Mouse (Mus musculus): ENCODE measurements around the gene H2-T24. TPM values are rescaled to one million over a fixed set of nuclear protein-coding genes. Genes with fewer than 3 reads are reported as not detected.

H2-T24 gene
- polyA plus RNA-seq, 1 experiment from 2014 or later, result 3.5 TPM

DNA sequence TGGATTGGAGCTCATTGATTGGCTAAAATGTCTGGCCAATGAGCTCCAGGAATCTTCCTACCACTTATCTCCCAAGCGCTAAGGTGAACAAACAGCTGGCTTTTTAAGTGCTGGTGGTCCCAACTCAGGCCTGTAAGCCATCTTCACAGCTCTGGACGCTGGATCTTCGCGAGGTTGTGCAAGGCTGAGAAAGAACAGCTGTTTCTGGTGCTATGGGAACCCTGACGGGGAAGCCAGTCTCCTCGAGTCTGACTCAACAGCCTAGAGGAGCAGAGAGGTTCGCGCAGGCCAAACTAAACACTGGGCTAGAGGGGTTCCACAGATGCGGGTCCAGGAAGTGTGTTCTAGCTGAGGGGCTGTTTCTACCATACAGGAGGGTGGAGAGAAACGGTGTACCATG lies 28.6 kb downstream of the H2-T24 start:
- DNase-seq (ENCODE audit: low spot score) (no peak), ATAC-seq (replicated peaks; ENCODE audit: low FRiP score) (no peak)
- no peak overlapping the region for H3K9ac ChIP-seq (ENCODE audit: low read depth, low read length)
- H3K4me1 ChIP-seq (replicated peaks; ENCODE audit: control insufficient read depth, insufficient read depth, low read length), result peaks cover 9% of the 10 kb centered on the region
- 46% methylated on average over 10 of the region's 10 CpGs for WGBS
- no peaks in the 10 kb centered on the region for H3K27me3 ChIP-seq (replicated peaks; ENCODE audit: control insufficient read depth, insufficient read depth, low read length)
- no peak overlapping the region for H3K27ac ChIP-seq (ENCODE audit: low read depth, low read length)
- H3K36me3 ChIP-seq (ENCODE audit: control insufficient read depth, insufficient read depth, low read length), result peaks cover 10% of the 10 kb centered on the region; the same call in 1 of the 2 replicates
- no peaks in the 10 kb centered on the region for H3K9me3 ChIP-seq (ENCODE audit: control insufficient read depth, low read length)
- no peak overlapping the region for H3K4me3 ChIP-seq (ENCODE audit: low read depth, low read length)
- H3K4me2 ChIP-seq, result no peak overlapping the region

DNA sequence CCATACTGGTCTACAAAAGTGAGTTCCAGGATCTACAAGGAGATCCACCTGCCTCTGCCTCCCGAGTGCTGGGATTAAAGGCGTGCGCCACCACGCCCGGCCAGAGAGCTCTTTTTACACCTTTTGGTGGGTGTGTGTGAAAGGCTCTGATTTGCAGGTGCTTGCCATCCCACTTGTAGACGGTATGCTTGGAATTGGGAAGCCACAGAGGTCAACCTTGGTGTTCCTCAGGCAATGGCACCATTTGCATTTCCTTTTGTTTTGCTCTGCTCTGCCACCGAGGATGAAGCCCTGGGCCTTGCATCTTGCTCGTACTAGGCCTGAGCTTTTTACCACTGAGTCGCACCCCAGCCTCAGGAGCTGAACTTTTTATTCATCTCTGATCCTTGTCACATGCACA lies 38.6 kb downstream of the H2-T24 start:
- peaks cover 11% of the 10 kb centered on the region for H3K4me1 ChIP-seq (replicated peaks; ENCODE audit: control insufficient read depth, insufficient read depth, low read length)
- no peak for ATAC-seq (replicated peaks; ENCODE audit: low FRiP score)
- no peaks in the 10 kb centered on the region for H3K9me3 ChIP-seq (ENCODE audit: control insufficient read depth, low read length)
- H3K9ac ChIP-seq (ENCODE audit: low read depth, low read length), result no peak overlapping the region
- WGBS, result 91% methylated on average over 9 of the region's 9 CpGs
- H3K36me3 ChIP-seq (ENCODE audit: control insufficient read depth, insufficient read depth, low read length), result peaks cover 24% of the 10 kb centered on the region; the same call in 1 of the 2 replicates
- no peak overlapping the region for H3K27ac ChIP-seq (ENCODE audit: low read depth, low read length)
- H3K4me3 ChIP-seq (ENCODE audit: low read depth, low read length), result no peak overlapping the region
- H3K4me2 ChIP-seq, result no peak overlapping the region
- no peak for DNase-seq (ENCODE audit: low spot score)
- no peaks in the 10 kb centered on the region for H3K27me3 ChIP-seq (replicated peaks; ENCODE audit: control insufficient read depth, insufficient read depth, low read length)

DNA sequence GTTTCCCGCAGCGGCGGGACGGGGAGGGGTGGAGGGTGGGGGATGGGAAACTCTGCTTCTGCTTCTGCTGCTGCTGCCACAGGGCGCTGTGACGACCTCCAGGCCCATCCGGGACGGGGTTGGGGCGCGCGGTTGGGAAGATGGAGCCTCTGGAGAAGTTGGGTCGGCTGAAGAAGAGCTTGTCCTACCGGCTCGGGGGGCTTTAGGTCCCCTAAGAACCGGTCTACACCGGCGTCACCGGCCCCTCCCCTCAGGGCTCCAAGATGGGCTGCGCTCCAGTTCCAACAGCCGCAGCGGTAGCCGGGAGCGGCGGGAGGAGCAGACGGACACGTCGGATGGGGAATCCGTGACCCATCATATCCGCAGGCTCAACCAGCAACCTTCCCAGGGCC lies 40.0 kb downstream of the H2-T24 start:
- WGBS, result under 1% methylated on average over 29 of the region's 29 CpGs
- H3K36me3 ChIP-seq (ENCODE audit: control insufficient read depth, insufficient read depth, low read length), result peaks cover 22% of the 10 kb centered on the region; the same call in 1 of the 2 replicates
- no peaks in the 10 kb centered on the region for H3K27me3 ChIP-seq (replicated peaks; ENCODE audit: control insufficient read depth, insufficient read depth, low read length)
- peak overlapping the region; percentile 76 for H3K9ac ChIP-seq (ENCODE audit: low read depth, low read length)
- peak overlapping the region; percentile 93 for H3K4me2 ChIP-seq
- H3K27ac ChIP-seq (ENCODE audit: low read depth, low read length), result peak overlapping the region; percentile 88
- peaks cover 11% of the 10 kb centered on the region for H3K4me1 ChIP-seq (replicated peaks; ENCODE audit: control insufficient read depth, insufficient read depth, low read length)
- H3K4me3 ChIP-seq (ENCODE audit: low read depth, low read length), result peak overlapping the region; percentile 77
- no peaks in the 10 kb centered on the region for H3K9me3 ChIP-seq (ENCODE audit: control insufficient read depth, low read length)
- DNase-seq (ENCODE audit: low spot score), result peak; percentile 66
- ATAC-seq (replicated peaks; ENCODE audit: low FRiP score), result peak; percentile 9

DNA sequence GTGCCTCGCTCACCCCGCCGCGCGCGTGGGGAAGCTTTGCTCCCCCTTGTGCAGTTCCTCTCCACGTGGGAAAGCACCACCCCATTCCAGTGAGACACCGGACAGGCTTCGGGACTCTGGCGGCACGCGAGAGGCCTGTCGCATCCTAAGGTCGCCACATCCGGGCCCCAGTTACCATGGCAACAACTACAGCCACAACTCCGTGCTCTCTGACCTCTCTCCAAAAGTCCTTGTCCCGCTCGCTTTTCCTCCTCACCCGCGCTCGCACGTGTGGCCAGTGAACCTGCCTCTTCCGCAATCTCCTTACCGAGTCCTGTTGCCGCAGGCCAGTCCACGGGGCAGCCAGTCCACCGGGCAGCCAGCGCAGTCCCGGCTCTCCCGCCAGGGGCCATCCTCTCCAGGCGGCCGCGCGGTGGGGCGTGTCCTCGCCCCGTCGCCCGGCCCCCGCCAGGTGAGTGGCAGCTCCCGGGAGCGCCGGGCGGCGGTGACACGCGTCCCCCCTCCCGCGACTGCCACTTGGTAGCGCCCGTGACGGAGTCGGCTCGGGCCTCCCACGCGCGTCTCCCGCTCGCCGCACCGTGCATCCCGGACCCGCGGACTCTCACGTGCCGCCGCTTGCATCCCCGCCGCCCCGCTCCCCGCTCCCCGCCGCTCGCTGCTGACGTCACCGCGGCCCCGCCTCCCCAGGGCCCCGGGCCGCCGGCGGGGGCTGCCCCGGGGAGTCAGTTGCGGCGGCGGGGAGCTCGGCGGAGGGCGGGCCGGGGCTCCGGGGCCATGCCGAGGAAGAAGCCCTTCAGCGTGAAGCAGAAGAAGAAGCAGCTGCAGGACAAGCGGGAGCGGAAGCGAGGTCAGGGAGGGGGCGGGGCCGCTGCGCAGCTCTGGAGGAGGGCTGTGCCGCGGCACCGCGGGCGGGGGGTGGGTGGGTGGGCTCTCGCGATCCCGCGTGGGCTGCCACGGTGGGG lies 40.7 kb downstream of the H2-T24 start, which contains the start of the genes Gnl1 and Prr3:
Gene Gnl1, plus strand, starts transcription at position 451 of the 962 bp plus-strand sequence.
Gene Prr3, minus strand, starts transcription at position 836 of the 962 bp plus-strand sequence.
- Histone ChIP-seq H3K4me3 (ENCODE audit: low read depth, low read length) (peak within 1 kb of the TSS; percentile 77), H3K4me2 (peak within 1 kb of the TSS; percentile 93), H3K27me3 (replicated peaks; ENCODE audit: control insufficient read depth, insufficient read depth, low read length) (no peaks in the 10 kb centered on the region), H3K27ac (ENCODE audit: low read depth, low read length) (peak within 1 kb of the TSS; percentile 88), H3K4me1 (replicated peaks; ENCODE audit: control insufficient read depth, insufficient read depth, low read length) (peaks cover 11% of the 10 kb centered on the region), H3K9ac (ENCODE audit: low read depth, low read length) (peak within 1 kb of the TSS; percentile 76), H3K9me3 (ENCODE audit: control insufficient read depth, low read length) (no peaks in the 10 kb centered on the region), H3K36me3 (ENCODE audit: control insufficient read depth, insufficient read depth, low read length) (peaks cover 18% of the 10 kb centered on the region; the same call in 1 of the 2 replicates)
- DNase-seq (ENCODE audit: low spot score), result peak; percentile 99
- peak; percentile 88 for ATAC-seq (replicated peaks; ENCODE audit: low FRiP score)
- WGBS, result under 1% methylated on average over 102 of the region's 109 CpGs

DNA sequence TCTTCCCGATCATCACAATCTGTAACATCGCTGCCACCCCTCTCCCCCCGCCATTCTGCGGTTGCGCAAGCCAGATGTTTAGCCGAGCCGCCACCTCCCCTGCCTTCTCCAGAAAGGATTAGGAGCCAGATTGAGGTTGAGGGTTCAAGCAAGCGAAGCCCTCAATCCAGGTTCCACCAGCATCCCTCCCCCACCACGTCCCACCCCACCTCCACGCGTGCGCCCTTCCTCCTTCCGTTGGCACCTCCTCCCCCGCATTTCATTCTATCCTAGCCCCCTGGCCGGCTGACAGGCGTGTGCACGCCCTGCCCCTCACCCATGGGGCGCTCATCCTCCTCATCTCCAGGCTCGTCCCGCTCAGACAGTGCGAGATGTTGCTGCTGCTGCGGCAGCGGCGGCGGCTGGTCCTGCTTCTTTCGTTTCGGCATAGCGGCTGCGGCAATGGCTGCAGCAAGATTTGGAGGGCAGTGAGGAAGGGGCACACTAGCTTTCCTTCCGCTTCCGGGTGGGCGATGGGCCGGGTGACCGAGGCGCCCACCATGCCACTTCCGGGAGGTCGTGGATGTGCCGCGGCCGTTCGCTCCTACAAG lies 41.5 kb downstream of the H2-T24 start:
- H3K27me3 ChIP-seq (replicated peaks; ENCODE audit: control insufficient read depth, insufficient read depth, low read length), result no peaks in the 10 kb centered on the region
- WGBS, result under 1% methylated on average over 41 of the region's 41 CpGs
- H3K9ac ChIP-seq (ENCODE audit: low read depth, low read length), result peak overlapping the region; percentile 76
- peak overlapping the region; percentile 77 for H3K4me3 ChIP-seq (ENCODE audit: low read depth, low read length)
- H3K4me2 ChIP-seq, result peak overlapping the region; percentile 93
- H3K9me3 ChIP-seq (ENCODE audit: control insufficient read depth, low read length), result no peaks in the 10 kb centered on the region
- DNase-seq (ENCODE audit: low spot score) (no peak), ATAC-seq (replicated peaks; ENCODE audit: low FRiP score) (peak; percentile 59)
- peaks cover 11% of the 10 kb centered on the region for H3K4me1 ChIP-seq (replicated peaks; ENCODE audit: control insufficient read depth, insufficient read depth, low read length)
- H3K36me3 ChIP-seq (ENCODE audit: control insufficient read depth, insufficient read depth, low read length), result peaks cover 21% of the 10 kb centered on the region; the same call in 1 of the 2 replicates
- H3K27ac ChIP-seq (ENCODE audit: low read depth, low read length), result peak overlapping the region; percentile 88

DNA sequence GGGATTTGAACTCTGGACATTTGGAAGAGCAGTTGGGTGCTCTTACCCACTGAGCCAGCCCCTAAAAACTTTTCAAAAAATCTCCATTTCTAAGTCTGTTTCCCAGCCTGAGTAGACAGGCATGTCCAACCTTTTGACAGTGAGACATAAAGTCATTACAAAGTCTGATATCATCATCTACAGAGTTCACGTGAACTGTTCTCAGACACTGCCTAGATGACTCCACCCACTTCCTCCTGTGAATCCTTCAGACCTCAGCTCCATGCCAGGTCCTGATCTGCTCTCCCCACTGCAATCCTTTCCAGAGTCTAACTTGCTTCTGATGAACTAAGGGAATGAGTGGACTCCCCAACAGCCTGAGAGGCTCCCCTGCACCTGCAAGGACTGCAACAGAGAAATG lies 48.2 kb downstream of the H2-T24 start:
- Histone ChIP-seq H3K4me2 (no peak overlapping the region), H3K36me3 (ENCODE audit: control insufficient read depth, insufficient read depth, low read length) (peaks cover 12% of the 10 kb centered on the region; the same call in 1 of the 2 replicates), H3K27ac (ENCODE audit: low read depth, low read length) (no peak overlapping the region), H3K9ac (ENCODE audit: low read depth, low read length) (no peak overlapping the region), H3K4me3 (ENCODE audit: low read depth, low read length) (no peak overlapping the region), H3K27me3 (replicated peaks; ENCODE audit: control insufficient read depth, insufficient read depth, low read length) (no peaks in the 10 kb centered on the region), H3K9me3 (ENCODE audit: control insufficient read depth, low read length) (no peaks in the 10 kb centered on the region), H3K4me1 (replicated peaks; ENCODE audit: control insufficient read depth, insufficient read depth, low read length) (peaks cover 14% of the 10 kb centered on the region)
- 38% methylated on average over 1 of the region's 1 CpGs for WGBS
- ATAC-seq (replicated peaks; ENCODE audit: low FRiP score), result no peak
- no peak for DNase-seq (ENCODE audit: low spot score)

DNA sequence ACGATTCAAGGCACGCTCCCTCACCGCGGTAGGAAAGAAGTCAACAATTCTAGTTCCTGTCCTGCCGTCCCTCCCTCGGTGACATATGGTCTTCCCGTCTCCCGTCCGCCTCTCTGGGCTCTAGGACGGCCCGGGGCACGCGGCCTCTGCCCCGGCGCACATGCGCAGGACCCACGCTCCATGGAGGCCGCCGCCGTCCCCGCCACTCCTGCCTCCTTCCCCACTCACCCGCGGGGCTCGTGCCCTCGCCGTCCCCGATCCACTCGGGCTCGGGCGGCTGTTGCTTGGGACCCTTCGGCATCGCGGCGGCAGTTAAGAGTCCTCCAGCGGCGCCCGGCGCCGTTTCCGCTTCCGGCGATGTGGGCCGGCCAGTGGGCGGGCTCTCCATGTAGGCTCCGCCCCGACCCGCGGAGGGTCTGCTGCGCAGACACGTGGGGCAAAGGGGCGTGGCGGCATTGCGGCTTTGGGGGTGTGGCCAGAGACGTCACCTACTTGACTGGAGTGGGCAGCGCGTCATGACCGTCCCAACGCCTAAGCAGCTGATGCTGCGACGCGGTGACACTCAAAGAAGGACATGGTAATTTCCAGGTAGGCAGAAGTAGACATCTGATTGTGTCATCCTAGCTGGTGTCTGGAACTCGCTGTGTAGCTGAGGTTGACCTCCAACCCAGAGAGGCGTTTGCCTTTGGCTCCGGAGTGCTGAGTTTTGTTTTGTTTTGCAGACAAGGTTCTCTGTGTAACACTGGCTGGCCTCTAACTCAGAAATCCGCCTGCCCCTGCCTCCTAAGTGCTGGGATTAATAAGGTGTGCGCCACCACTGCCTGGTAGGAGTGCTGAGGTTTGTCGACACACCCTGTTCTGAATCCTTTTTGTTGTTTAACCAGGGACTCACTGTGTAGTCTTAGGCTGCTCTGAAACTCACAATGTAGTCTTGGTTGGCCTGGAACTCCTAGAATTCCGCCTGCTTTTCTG lies 50.7 kb downstream of the H2-T24 start, which contains the start of gene Abcf1:
Gene Abcf1, minus strand, starts transcription at position 344 of the 972 bp plus-strand sequence.
- no peaks in the 10 kb centered on the region for H3K27me3 ChIP-seq (replicated peaks; ENCODE audit: control insufficient read depth, insufficient read depth, low read length)
- ATAC-seq (replicated peaks; ENCODE audit: low FRiP score) (peak; percentile 95), DNase-seq (ENCODE audit: low spot score) (peak; percentile 98)
- H3K36me3 ChIP-seq (ENCODE audit: control insufficient read depth, insufficient read depth, low read length), result peaks cover 9% of the 10 kb centered on the region; the same call in 1 of the 2 replicates
- H3K9me3 ChIP-seq (ENCODE audit: control insufficient read depth, low read length), result no peaks in the 10 kb centered on the region
- peak within 1 kb of the TSS; percentile 92 for H3K4me2 ChIP-seq
- H3K4me3 ChIP-seq (ENCODE audit: low read depth, low read length), result peak within 1 kb of the TSS; percentile 83
- peak within 1 kb of the TSS; percentile 82 for H3K9ac ChIP-seq (ENCODE audit: low read depth, low read length)
- peaks cover 14% of the 10 kb centered on the region for H3K4me1 ChIP-seq (replicated peaks; ENCODE audit: control insufficient read depth, insufficient read depth, low read length)
- WGBS, result under 1% methylated on average over 68 of the region's 68 CpGs
- peak within 1 kb of the TSS; percentile 59 for H3K27ac ChIP-seq (ENCODE audit: low read depth, low read length)

Data from liver, embryonic 11.5 days (tissue).